Mouse (Mus musculus) liver, adult 2 months (tissue): ENCODE measurements at regions not wholly inside any gene's neighbourhood (a gene's known extent, or its start where the extent isn't known, plus 50 kb on each side); places are given as distances from the start of the nearest gene placed in this dataset.

Experiments used
- DNase-seq: peaks from one replicate; pipeline ENCODE4 v3.0.0-alpha.2; 2011; ENCODE audit warnings: low read depth, low spot score; ENCODE audit errors: extremely low read depth
- H3K27ac ChIP-seq: fragments of 200-500 bp; replicated peaks from 2 replicates; pipeline ENCODE4 v1.5.1; 2012; ENCODE audit warnings: low read depth, mild to moderate bottlenecking, control low read depth, inconsistent platforms, low read length; ENCODE audit not compliant: insufficient read depth
- H3K27me3 ChIP-seq: fragments of 200-500 bp; 2 replicates; pipeline ENCODE4 v1.6.1; 2012; ENCODE audit warnings: mild to moderate bottlenecking, moderate library complexity, low read length, inconsistent platforms; ENCODE audit not compliant: control insufficient read depth, insufficient read depth
- H3K36me3 ChIP-seq: fragments of 200-500 bp; 2 replicates; pipeline ENCODE4 v1.6.1; 2012; ENCODE audit warnings: low read length, inconsistent platforms; ENCODE audit not compliant: control insufficient read depth, insufficient read depth
- H3K4me1 ChIP-seq: fragments of 200-500 bp; 2 replicates; pipeline ENCODE4 v1.6.1; 2011; ENCODE audit warnings: low read length; ENCODE audit not compliant: control insufficient read depth, insufficient read depth
- H3K4me3 ChIP-seq: fragments of 200-500 bp; 2 replicates; pipeline ENCODE4 v1.5.1; 2011; ENCODE audit warnings: low read depth, mild to moderate bottlenecking, control low read depth, low read length, moderate library complexity; ENCODE audit not compliant: insufficient read depth
- H3K79me2 ChIP-seq: fragments of 200-500 bp; 2 replicates; pipeline ENCODE4 v1.6.1; 2012; ENCODE audit warnings: inconsistent platforms, mild to moderate bottlenecking, low read length, moderate library complexity; ENCODE audit not compliant: control insufficient read depth, insufficient read depth
- H3K9ac ChIP-seq: fragments of 200-500 bp; 2 replicates; pipeline ENCODE4 v1.6.1; 2012; ENCODE audit warnings: low read depth, mild to moderate bottlenecking, control low read depth, inconsistent platforms, low read length
- CTCF ChIP-seq: fragments of 200-500 bp; IDR thresholded peaks from 2 replicates; pipeline ENCODE4 v1.5.1; 2011; ENCODE audit warnings: low read depth, low read length, control low read depth
- POLR2A ChIP-seq: fragments of 200-500 bp; IDR thresholded peaks from 2 replicates; pipeline ENCODE4 v1.6.1; 2011; ENCODE audit warnings: low read length, control low read depth; ENCODE audit not compliant: insufficient read depth; ENCODE audit errors: extremely low read depth
- WGBS: fragments of 180-500 bp; shearing (Covaris S2); methylation state at CpG from one replicate; pipeline ENCODE4 v1.1.7; 2018; 5-methylcytosine and 5-hydroxymethylcytosine counted together

- H3K4me1 ChIP-seq: no peaks in the 10 kb centered on the region
- H3K36me3 ChIP-seq: no peaks in the 10 kb centered on the region
- WGBS: 39% methylated on average over 1 of the region's 1 CpGs
- TF ChIP-seq POLR2A (no peak), CTCF (no peak)
- H3K79me2 ChIP-seq: no peaks in the 10 kb centered on the region
- no peak overlapping the region for H3K27ac ChIP-seq
- no peaks in the 10 kb centered on the region for H3K27me3 ChIP-seq
- no peak overlapping the region for H3K4me3 ChIP-seq
- H3K9ac ChIP-seq: no peak overlapping the region
- no peak for DNase-seq
Observed at GRCm38 (mm10) chr10:56831331-56831730, 454.2 kb downstream of the Gja1 start.

DNA sequence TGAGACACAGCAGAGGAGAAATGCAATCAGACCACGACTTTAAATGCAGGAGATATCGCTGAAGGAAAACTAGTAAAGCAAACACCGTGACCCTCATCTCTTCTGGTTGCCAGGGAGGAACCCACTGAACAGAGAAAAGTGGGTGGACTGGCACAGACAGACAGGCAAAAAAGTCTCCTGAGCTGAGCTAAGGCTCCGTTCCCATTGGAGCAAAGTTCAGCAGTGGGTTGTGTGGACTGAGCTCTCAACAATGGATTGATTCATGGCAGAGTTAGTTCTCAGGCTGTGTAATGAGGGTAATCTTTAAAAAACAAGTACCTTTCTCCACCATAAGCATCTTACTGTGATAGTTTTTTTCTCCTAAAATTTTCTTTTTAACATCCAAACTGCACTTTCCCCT, 454.8 kb downstream of the Gja1 start:
- Histone ChIP-seq H3K36me3 (no peaks in the 10 kb centered on the region), H3K4me3 (no peak overlapping the region), H3K79me2 (no peaks in the 10 kb centered on the region), H3K27ac (no peak overlapping the region), H3K4me1 (no peaks in the 10 kb centered on the region), H3K27me3 (no peaks in the 10 kb centered on the region), H3K9ac (no peak overlapping the region)
- TF ChIP-seq CTCF (no peak), POLR2A (no peak)
- peak; percentile 55 for DNase-seq
- 72% methylated on average over 4 of the region's 4 CpGs for WGBS

DNA sequence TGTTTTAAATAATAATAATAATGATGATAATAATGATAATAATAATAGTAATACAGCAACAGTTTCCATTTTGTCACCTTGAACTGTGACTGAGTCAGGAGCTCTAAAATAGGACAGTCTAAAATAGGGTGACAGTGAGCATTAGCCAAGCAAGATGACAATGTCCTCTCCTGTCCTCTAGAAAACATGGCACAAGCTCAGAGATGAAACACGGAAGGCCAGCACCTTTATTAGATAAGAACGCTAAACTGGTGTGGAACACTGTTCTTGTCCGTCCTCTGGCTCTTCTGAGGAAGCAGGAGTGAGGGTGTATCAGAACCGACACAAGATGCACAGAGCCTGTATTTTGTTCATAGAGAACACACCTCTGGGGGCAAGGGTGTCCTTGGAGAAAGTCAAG, 459.0 kb downstream of the Gja1 start:
- Histone ChIP-seq H3K9ac (no peak overlapping the region), H3K27me3 (no peaks in the 10 kb centered on the region), H3K4me1 (no peaks in the 10 kb centered on the region), H3K4me3 (no peak overlapping the region), H3K79me2 (no peaks in the 10 kb centered on the region), H3K36me3 (no peaks in the 10 kb centered on the region), H3K27ac (no peak overlapping the region)
- no peak for DNase-seq
- TF ChIP-seq CTCF (no peak), POLR2A (no peak)
- WGBS: 88% methylated on average over 4 of the region's 4 CpGs

GRCm38 (mm10) chr10:56839006-56839495, 461.9 kb downstream of the Gja1 start:
- no peak overlapping the region for H3K9ac ChIP-seq
- no peak overlapping the region for H3K27ac ChIP-seq
- H3K36me3 ChIP-seq: no peaks in the 10 kb centered on the region
- H3K4me3 ChIP-seq: no peak overlapping the region
- DNase-seq: no peak
- no peaks in the 10 kb centered on the region for H3K27me3 ChIP-seq
- H3K79me2 ChIP-seq: no peaks in the 10 kb centered on the region
- WGBS: 84% methylated on average over 9 of the region's 9 CpGs
- no peaks in the 10 kb centered on the region for H3K4me1 ChIP-seq
- TF ChIP-seq POLR2A (no peak), CTCF (no peak)

DNA sequence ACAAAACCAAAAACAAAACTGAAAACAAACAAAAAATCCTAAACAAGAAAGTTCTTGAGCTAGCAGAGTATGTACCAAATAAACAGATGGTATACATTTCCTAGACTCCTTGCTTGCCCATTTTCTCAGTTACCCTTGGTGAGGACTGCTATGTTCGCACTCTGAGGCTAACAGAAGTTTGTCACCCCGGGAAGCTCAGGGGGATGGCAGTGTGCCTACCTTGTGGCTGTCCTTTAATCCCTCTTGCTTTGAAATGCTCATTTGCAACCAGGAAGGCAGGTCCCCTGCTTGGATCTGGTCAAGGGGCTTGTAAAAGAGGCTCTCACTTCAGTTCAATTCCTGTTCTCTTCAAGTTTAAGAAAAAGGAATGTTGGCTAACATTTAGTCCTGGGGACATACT, 462.4 kb downstream of the Gja1 start:
- WGBS: 54% methylated on average over 2 of the region's 2 CpGs
- Histone ChIP-seq H3K79me2 (no peaks in the 10 kb centered on the region), H3K36me3 (no peaks in the 10 kb centered on the region), H3K9ac (no peak overlapping the region), H3K4me3 (no peak overlapping the region), H3K4me1 (no peaks in the 10 kb centered on the region), H3K27me3 (no peaks in the 10 kb centered on the region), H3K27ac (no peak overlapping the region)
- TF ChIP-seq POLR2A: no peak
- no peak for TF ChIP-seq CTCF
- DNase-seq: no peak

DNA sequence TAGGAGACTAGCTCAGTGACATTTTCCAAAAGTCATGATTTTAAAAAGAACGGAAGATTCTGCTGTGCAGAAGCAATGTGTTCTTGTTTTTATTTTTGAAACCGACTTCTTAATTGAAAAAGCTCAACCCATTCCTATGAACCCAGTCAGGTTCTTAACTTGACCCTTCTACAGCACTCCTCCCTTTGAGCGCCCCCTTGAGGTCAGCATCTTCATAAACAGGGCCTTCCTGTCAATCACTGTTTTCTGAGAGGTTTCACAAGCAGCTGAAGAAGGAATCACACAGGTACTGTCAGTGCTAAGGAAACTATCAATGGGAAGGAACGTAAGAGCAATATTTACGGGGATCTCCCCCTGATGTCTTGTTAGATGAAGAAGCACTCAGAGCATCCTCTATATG, 463.6 kb downstream of the Gja1 start:
- Histone ChIP-seq H3K4me3 (no peak overlapping the region), H3K9ac (no peak overlapping the region), H3K79me2 (no peaks in the 10 kb centered on the region), H3K27me3 (no peaks in the 10 kb centered on the region), H3K36me3 (no peaks in the 10 kb centered on the region), H3K27ac (no peak overlapping the region), H3K4me1 (no peaks in the 10 kb centered on the region)
- TF ChIP-seq POLR2A (no peak), CTCF (no peak; the same call in 1 of the 2 replicates)
- DNase-seq: peak; percentile 39
- 61% methylated on average over 5 of the region's 5 CpGs for WGBS
